Mouse (Mus musculus): Measurements from ENCODE around the gene Taf11. TPM values are rescaled to one million over a fixed set of nuclear protein-coding genes. Genes with fewer than 3 reads are reported as not detected.

Taf11 gene
- polyA plus RNA-seq, 1 experiment from 2014 or later = 61.0 TPM

Other genes starting within 250 kb of the Taf11 start
- 0.32 TPM in 1 of 2 replicates, not detected in the other for gene Spdef, start 180.9 kb downstream of the Taf11 start, polyA plus RNA-seq (2014; fragmentation: Nextera tagmentation; extraction: Ambion mirVana)
- gene D17Wsu92e, start 89.2 kb downstream of the Taf11 start, polyA plus RNA-seq (2014; fragmentation: Nextera tagmentation; extraction: Ambion mirVana) = 19.2 and 22.7 TPM in 2 replicates
- gene Snrpc, start 71.7 kb downstream of the Taf11 start, polyA plus RNA-seq (2014; fragmentation: Nextera tagmentation; extraction: Ambion mirVana) = 305 and 315 TPM in 2 replicates
- gene Uhrf1bp1, start 53.4 kb downstream of the Taf11 start, polyA plus RNA-seq (2014; fragmentation: Nextera tagmentation; extraction: Ambion mirVana) = 9.2 and 9.4 TPM in 2 replicates
- gene Anks1, start 538 bp downstream of the Taf11 start, polyA plus RNA-seq (2014; fragmentation: Nextera tagmentation; extraction: Ambion mirVana) = 8.3 and 8.9 TPM in 2 replicates
- gene Tcp11, start 170.8 kb upstream of the Taf11 start, polyA plus RNA-seq (2014; fragmentation: Nextera tagmentation; extraction: Ambion mirVana) = 0.61 and 0.97 TPM in 2 replicates
- gene Scube3, start 232.3 kb upstream of the Taf11 start, polyA plus RNA-seq (2014; fragmentation: Nextera tagmentation; extraction: Ambion mirVana) = 2.6 TPM in 2 replicates

Data from liver, embryonic 11.5 days (tissue).